ENCODE assay signal across 15 mouse cellular contexts in genomic region chr3:130901343-130901742, GRCm38 (mm10).
DNase-seq lines count a peak whose midpoint lies in the region; ATAC-seq lines count a peak whose summit lies in the region.
"Had no signal": no experiment of that assay in that cellular context is flagged by ENCODE, and none has a peak within 500 bp of the region (broad histone marks: within the 10 kb centered on the region; RNA-seq: fewer than 3 reads in every experiment).

No protein-coding gene starts in this region.

- H3K9ac ChIP-seq in heart, embryonic 11.5 days (ENCODE audit: low read depth, low read length) = no peak overlapping the region
- H3K9ac ChIP-seq in limb, embryonic 13.5 days = no peak overlapping the region
- no peak overlapping the region for H3K9ac ChIP-seq in liver, embryonic 12.5 days

- no peaks in the 10 kb centered on the region for H3K9me3 ChIP-seq in heart, embryonic 11.5 days (replicated peaks; ENCODE audit: control insufficient read depth, low read length)
- H3K9me3 ChIP-seq in limb, embryonic 13.5 days = no peaks in the 10 kb centered on the region
- no peaks in the 10 kb centered on the region for H3K9me3 ChIP-seq in liver, embryonic 12.5 days (replicated peaks)

- DNase-seq in heart, postnatal 25 days (ENCODE audit: low spot score) = no peak
- peak; percentile 76 for DNase-seq in CD4-positive helper T cell, adult 2 months (ENCODE audit: low read depth, low spot score)
- DNase-seq in cerebellum, adult 11-12 months = no peak
- no peak for DNase-seq in lung, postnatal 14 days
- DNase-seq: cerebellum, adult 8-10 months; embryo, embryonic 11 days; gastrocnemius, postnatal 36 days; kidney, adult 8-10 months; lung, adult 2 months had no signal

- H3K4me1 ChIP-seq in heart, embryonic 11.5 days (ENCODE audit: control insufficient read depth, insufficient read depth, low read length) = peaks cover 19% of the 10 kb centered on the region
- peaks cover 17% of the 10 kb centered on the region for H3K4me1 ChIP-seq in limb, embryonic 13.5 days
- no peaks in the 10 kb centered on the region for H3K4me1 ChIP-seq in liver, embryonic 12.5 days

- H3K4me2 ChIP-seq in heart, embryonic 11.5 days = no peak overlapping the region
- no peak overlapping the region for H3K4me2 ChIP-seq in limb, embryonic 13.5 days (replicated peaks)
- no peak overlapping the region for H3K4me2 ChIP-seq in liver, embryonic 12.5 days

- no peaks in the 10 kb centered on the region for H3K36me3 ChIP-seq in heart, embryonic 11.5 days (ENCODE audit: control insufficient read depth, insufficient read depth, low read length)
- H3K36me3 ChIP-seq in limb, embryonic 13.5 days = no peaks in the 10 kb centered on the region
- no peaks in the 10 kb centered on the region for H3K36me3 ChIP-seq in liver, embryonic 12.5 days

- no peaks in the 10 kb centered on the region for H3K27me3 ChIP-seq in heart, embryonic 11.5 days (ENCODE audit: control insufficient read depth, insufficient read depth, low read length)
- H3K27me3 ChIP-seq in limb, embryonic 13.5 days = no peaks in the 10 kb centered on the region
- H3K27me3 ChIP-seq in liver, embryonic 12.5 days (replicated peaks) = no peaks in the 10 kb centered on the region

- H3K4me3 ChIP-seq in heart, embryonic 11.5 days (ENCODE audit: low read depth, low read length) = no peak overlapping the region
- H3K4me3 ChIP-seq in limb, embryonic 13.5 days = no peak overlapping the region
- H3K4me3 ChIP-seq in liver, embryonic 12.5 days = no peak overlapping the region
- H3K4me3 ChIP-seq: layer of hippocampus, adult 2 months had no signal

- H3K27ac ChIP-seq in heart, embryonic 11.5 days (ENCODE audit: low read depth, low read length) = peak overlapping the region; percentile 25; the same call in 1 of the 2 replicates
- no peak overlapping the region for H3K27ac ChIP-seq in limb, embryonic 13.5 days
- no peak overlapping the region for H3K27ac ChIP-seq in liver, embryonic 12.5 days
- H3K27ac ChIP-seq: layer of hippocampus, adult 2 months had no signal

- intact Hi-C loops in heart, postnatal 25 days (cut with DNase I) = no loop called here

- ATAC-seq in heart, embryonic 11.5 days (replicated peaks; ENCODE audit: insufficient number of reproducible peaks, low FRiP score, low TSS enrichment) = no peak
- ATAC-seq in activated CD4-positive, CD25-positive, alpha-beta regulatory T cell, adult 4 months = peak; percentile 57
- ATAC-seq in limb, embryonic 13.5 days (ENCODE audit: low FRiP score, low read depth) = peak; percentile 67; the same call in 1 of the 2 replicates
- ATAC-seq in liver, embryonic 12.5 days = no peak
- ATAC-seq: forebrain, embryonic 14.5 days had no signal

- 70% methylated on average over 12 of the region's 12 CpGs for WGBS in heart, embryonic 11.5 days (ENCODE audit: insufficient replicate concordance)
- WGBS in limb, embryonic 13.5 days = 60% methylated on average over 12 of the region's 12 CpGs
- WGBS in liver, embryonic 12.5 days (ENCODE audit: insufficient replicate concordance) = 86% methylated on average over 12 of the region's 12 CpGs

Comparison
In these comparisons a context has a peak if more than half of its experiments do, and no peak if none do; other contexts are left out.
1. ATAC-seq: peak in activated CD4-positive, CD25-positive, alpha-beta regulatory T cell, adult 4 months (single experiment) and limb, embryonic 13.5 days (single experiment); none in heart, embryonic 11.5 days (single experiment) and liver, embryonic 12.5 days (single experiment).